Mouse (Mus musculus) spleen, postnatal 14 days (tissue): ENCODE data around the gene Gramd2.

Experiments
- DNase-seq, 2 experiments: peaks; one replicate each; pipeline ENCODE4 v3.0.0; 2021 to 2022; ENCODE audit warnings: low spot score in 2 of 2

Gene Gramd2

GRCm38 (mm10) chr9:59667904-59668303 lies 12.0 kb upstream of the Gramd2 start:
- DNase-seq: no peak

GRCm38 (mm10) chr9:59668473-59668872 lies 11.5 kb upstream of the Gramd2 start:
- no peak for DNase-seq

GRCm38 (mm10) chr9:59669172-59669571 lies 10.8 kb upstream of the Gramd2 start:
- DNase-seq: no peak

- DNase-seq: no peak
These were observed 7.6 kb upstream of the Gramd2 start for GRCm38 (mm10) chr9:59672195-59672894.

- DNase-seq: no peak
These were observed 6.5 kb upstream of the Gramd2 start for GRCm38 (mm10) chr9:59673427-59673826.

- no peak for DNase-seq
These were observed 4.3 kb upstream of the Gramd2 start for GRCm38 (mm10) chr9:59675598-59675997.

GRCm38 (mm10) chr9:59678313-59678712 lies 1.6 kb upstream of the Gramd2 start:
- DNase-seq: no peak

- DNase-seq: no peak
These were observed 561 bp downstream of the Gramd2 start for GRCm38 (mm10) chr9:59680534-59680875.

GRCm38 (mm10) chr9:59684020-59684419 lies 4.1 kb downstream of the Gramd2 start:
- DNase-seq: no peak

GRCm38 (mm10) chr9:59687416-59688046 lies 7.6 kb downstream of the Gramd2 start:
- DNase-seq: no peak

GRCm38 (mm10) chr9:59691635-59692094 lies 11.7 kb downstream of the Gramd2 start:
- DNase-seq: peak in 1 of 2 experiments; percentile 10

GRCm38 (mm10) chr9:59692145-59692544 lies 12.2 kb downstream of the Gramd2 start:
- DNase-seq: no peak

- no peak for DNase-seq
These were observed 14.9 kb downstream of the Gramd2 start for GRCm38 (mm10) chr9:59694571-59695450.

- no peak for DNase-seq
These were observed 15.5 kb downstream of the Gramd2 start for GRCm38 (mm10) chr9:59695451-59695813.

GRCm38 (mm10) chr9:59696381-59696780 lies 16.4 kb downstream of the Gramd2 start:
- no peak for DNase-seq

- no peak for DNase-seq
These were observed 21.1 kb downstream of the Gramd2 start for GRCm38 (mm10) chr9:59701094-59701493.

- DNase-seq: no peak
These were observed 23.2 kb downstream of the Gramd2 start for GRCm38 (mm10) chr9:59703099-59703498.

GRCm38 (mm10) chr9:59706850-59707825 lies 27.2 kb downstream of the Gramd2 start:
- no peak for DNase-seq

GRCm38 (mm10) chr9:59709225-59709624 lies 29.3 kb downstream of the Gramd2 start:
- no peak for DNase-seq

GRCm38 (mm10) chr9:59716275-59716898 lies 36.4 kb downstream of the Gramd2 start:
- DNase-seq: no peak

- DNase-seq: no peak
These were observed 38.3 kb downstream of the Gramd2 start for GRCm38 (mm10) chr9:59718237-59718636.
